Mouse (Mus musculus) embryonic fibroblast, embryonic 13.5 days (primary cell): ENCODE measurements around the gene Olfr55.

Source experiments
- CTCF ChIP-seq: IDR thresholded peaks from 2 replicates; pipeline ENCODE4 v1.5.1; 2011; ENCODE audit warnings: mild to moderate bottlenecking, control low read depth, low read length, moderate library complexity, borderline replicate concordance; ENCODE audit not compliant: insufficient read depth
- POLR2A ChIP-seq: IDR thresholded peaks from 2 replicates; pipeline ENCODE4 v1.6.1; 2011; ENCODE audit warnings: low read depth, mild to moderate bottlenecking, control low read depth, low read length, moderate library complexity

DNA sequence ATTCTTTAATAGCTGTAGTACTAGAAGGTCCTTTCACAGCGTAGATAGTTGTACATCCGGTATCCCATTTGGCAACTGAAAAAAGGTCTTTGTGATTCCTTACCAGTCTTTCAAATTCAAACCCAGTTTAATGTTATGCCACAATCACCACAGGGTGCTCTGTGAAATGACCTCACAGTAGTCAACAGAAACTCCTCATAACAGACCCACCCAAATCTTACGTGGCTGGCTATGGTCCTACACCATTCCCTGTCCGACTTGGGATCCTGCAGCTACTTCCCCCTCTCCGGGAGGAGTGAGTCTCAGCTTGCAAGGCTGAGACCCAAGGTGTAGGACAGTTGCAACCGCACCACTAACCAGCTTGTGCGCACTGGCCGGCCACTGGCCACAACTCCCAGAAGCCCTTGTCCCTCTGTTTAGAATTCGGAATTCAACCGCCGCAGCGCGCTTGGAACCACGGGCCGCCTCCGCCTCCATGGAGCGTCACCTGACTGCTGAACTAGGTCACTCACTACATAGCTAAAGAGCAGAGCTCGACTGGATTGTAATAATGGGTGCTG, 28.9 kb upstream of the Olfr55 start, which contains the start of gene Morc2b:
- TF ChIP-seq CTCF (no peak), POLR2A (no peak)
